Comparison of ENCODE assay signal across 32 mouse cellular contexts in the genomic region with DNA sequence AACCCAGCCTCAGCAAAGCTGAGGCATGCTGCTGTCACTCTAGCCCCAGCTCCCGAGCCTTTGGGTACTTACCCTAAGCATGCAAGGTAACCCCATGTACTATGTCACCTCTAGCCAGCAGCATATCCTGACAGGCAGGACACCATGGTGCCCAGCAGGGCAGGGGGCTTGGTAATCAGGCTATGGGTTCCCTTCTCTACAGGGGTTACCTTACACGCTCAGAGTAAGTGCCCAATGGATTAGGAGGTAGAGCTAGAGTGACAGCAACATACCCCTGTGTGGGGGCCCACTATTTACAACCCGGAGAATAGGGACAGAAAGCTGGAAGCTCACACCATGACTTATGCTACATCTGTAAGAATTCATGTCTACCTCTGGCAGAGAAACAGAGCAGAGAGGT. TPM values are rescaled to one million over a fixed set of nuclear protein-coding genes. Genes with fewer than 3 reads are reported as not detected.
"Had no signal": no experiment of that assay in that cellular context is flagged by ENCODE, and none has a peak within 500 bp of the region (broad histone marks: within the 10 kb centered on the region; RNA-seq: fewer than 3 reads in every experiment).

No protein-coding gene starts in this region.

- DNase-seq: heart, postnatal 10 days; heart, postnatal 14 days; heart, postnatal 36 days; heart, postnatal 4 days; kidney, adult 11 months; kidney, adult 18-20 months; kidney, adult 2 months; kidney, adult 8-10 months; kidney, adult 9 months; kidney, postnatal 10 days; kidney, postnatal 14 days; kidney, postnatal 4 days; layer of hippocampus, adult 9-11 months; layer of hippocampus, postnatal 36 days had no signal

- H3K4me1 ChIP-seq: heart, embryonic 10.5 days; heart, embryonic 12.5 days; heart, embryonic 13.5 days; heart, embryonic 15.5 days; hindbrain, embryonic 10.5 days; hindbrain, embryonic 12.5 days; hindbrain, embryonic 13.5 days; hindbrain, embryonic 15.5 days; intestine, embryonic 15.5 days; kidney, embryonic 15.5 days had no signal

- H3K9me3 ChIP-seq: heart, embryonic 10.5 days; heart, embryonic 12.5 days; heart, embryonic 13.5 days; heart, embryonic 15.5 days; hindbrain, embryonic 12.5 days; hindbrain, embryonic 13.5 days; hindbrain, embryonic 15.5 days; intestine, embryonic 15.5 days; kidney, embryonic 15.5 days had no signal

- H3K9ac ChIP-seq: heart, embryonic 12.5 days; heart, embryonic 13.5 days; heart, embryonic 15.5 days; hindbrain, embryonic 12.5 days; hindbrain, embryonic 13.5 days; hindbrain, embryonic 14.5 days; hindbrain, embryonic 15.5 days; intestine, embryonic 15.5 days; kidney, embryonic 15.5 days had no signal

- H3K27me3 ChIP-seq: heart, embryonic 12.5 days; heart, embryonic 13.5 days; heart, embryonic 15.5 days; hindbrain, embryonic 12.5 days; hindbrain, embryonic 13.5 days; hindbrain, embryonic 15.5 days; intestine, embryonic 15.5 days; kidney, embryonic 15.5 days had no signal

- H3K4me3 ChIP-seq: heart, embryonic 10.5 days; heart, embryonic 12.5 days; heart, embryonic 13.5 days; heart, embryonic 15.5 days; hindbrain, embryonic 10.5 days; hindbrain, embryonic 12.5 days; hindbrain, embryonic 13.5 days; hindbrain, embryonic 15.5 days; intestine, embryonic 15.5 days; kidney, embryonic 15.5 days; layer of hippocampus, adult 2 months had no signal

- H3K36me3 ChIP-seq: heart, embryonic 15.5 days; intestine, embryonic 15.5 days had no signal

- H3K27ac ChIP-seq: heart, embryonic 10.5 days; heart, embryonic 13.5 days; heart, embryonic 15.5 days; hindbrain, embryonic 10.5 days; hindbrain, embryonic 12.5 days; hindbrain, embryonic 13.5 days; hindbrain, embryonic 14.5 days; hindbrain, embryonic 15.5 days; hindbrain, postnatal 0 days; intestine, embryonic 15.5 days; kidney, embryonic 15.5 days; kidney, postnatal 0 days; layer of hippocampus, adult 2 months had no signal

- ATAC-seq: hindbrain, embryonic 16.5 days; hindbrain, postnatal 0 days; inflammation-experienced regulatory T-cells, adult 6 months had no signal

- H3K4me2 ChIP-seq: heart, embryonic 11.5 days; heart, embryonic 12.5 days; heart, embryonic 13.5 days; heart, embryonic 15.5 days; hindbrain, embryonic 12.5 days; hindbrain, embryonic 13.5 days; hindbrain, embryonic 14.5 days; hindbrain, embryonic 15.5 days; intestine, embryonic 15.5 days; kidney, embryonic 15.5 days had no signal

RNA-seq across cellular contexts. Expression of a gene that starts 39.6 kb away (rescaled TPM):
- total RNA-seq: hematopoietic stem cell, adult 5-6 weeks had no signal
